In genomic region chr6:83440197-83440509, GRCm38 (mm10) we compare ENCODE assay signal across 8 mouse cellular contexts. TPM values are rescaled to one million over a fixed set of nuclear protein-coding genes. Genes with fewer than 3 reads are reported as not detected.
DNase-seq lines count a peak whose midpoint lies in the region; ATAC-seq and TF ChIP-seq lines count a peak whose summit lies in the region.

No protein-coding gene starts in this region.

- DNase-seq in cerebellum, adult 2 months: peak in 1 of 2 experiments; percentile 51
- DNase-seq in lung, postnatal 0 days (ENCODE audit: low spot score): no peak
- DNase-seq in lung, adult 18-20 months: no peak
- DNase-seq in limb, embryonic 14.5 days (ENCODE audit: low spot score): no peak
- DNase-seq in right cerebral cortex, postnatal 10 days (ENCODE audit: low spot score in 2 of 2): no peak
- no peak for DNase-seq in cerebellum, adult 18-20 months

- H3K27me3 ChIP-seq in cerebellum, adult 2 months (ENCODE audit: control insufficient read depth, insufficient read depth, low read length): no peaks in the 10 kb centered on the region
- no peaks in the 10 kb centered on the region for H3K27me3 ChIP-seq in lung, postnatal 0 days (replicated peaks; ENCODE audit: insufficient read depth, low read length)
- H3K27me3 ChIP-seq in limb, embryonic 14.5 days (ENCODE audit: control insufficient read depth, insufficient read depth, low read length): no peaks in the 10 kb centered on the region
- no peaks in the 10 kb centered on the region for H3K27me3 ChIP-seq in stomach, embryonic 14.5 days (ENCODE audit: control insufficient read depth, insufficient read depth, low read length)

- no peak for TF ChIP-seq POLR2A in cerebellum, adult 2 months (IDR thresholded peaks at IDR 0.05; ENCODE audit: borderline replicate concordance, insufficient read depth, low read length)
- no peak for TF ChIP-seq POLR2A in limb, embryonic 14.5 days (IDR thresholded peaks at IDR 0.05; ENCODE audit: borderline replicate concordance, extremely low read depth, insufficient read depth, insufficient read length)

- H3K9me3 ChIP-seq in lung, postnatal 0 days (ENCODE audit: low read length): no peaks in the 10 kb centered on the region
- no peaks in the 10 kb centered on the region for H3K9me3 ChIP-seq in limb, embryonic 14.5 days (ENCODE audit: control insufficient read depth, low read length)
- H3K9me3 ChIP-seq in stomach, embryonic 14.5 days (ENCODE audit: control insufficient read depth, low read depth, low read length): no peaks in the 10 kb centered on the region

- TF ChIP-seq EP300 in lung, postnatal 0 days (IDR thresholded peaks at IDR 0.05): no peak

- WGBS in cerebellum, adult 2 months: 8% methylated on average over 3 of the region's 3 CpGs
- 69% methylated on average over 3 of the region's 3 CpGs for WGBS in lung, postnatal 0 days
- 45% methylated on average over 3 of the region's 3 CpGs for WGBS in limb, embryonic 14.5 days
- 36% methylated on average over 3 of the region's 3 CpGs for WGBS in stomach, embryonic 14.5 days

- peak overlapping the region; percentile 99 for H3K4me3 ChIP-seq in cerebellum, adult 2 months (replicated peaks; ENCODE audit: insufficient read depth, low read depth, low read length)
- peak overlapping the region; percentile 68 for H3K4me3 ChIP-seq in lung, postnatal 0 days (ENCODE audit: low read depth, low read length)
- H3K4me3 ChIP-seq in limb, embryonic 14.5 days (replicated peaks; ENCODE audit: low read length): peak overlapping the region; percentile 79
- H3K4me3 ChIP-seq in stomach, embryonic 14.5 days (ENCODE audit: low read depth, low read length): peak overlapping the region; percentile 69

- TF ChIP-seq CTCF in cerebellum, adult 2 months (IDR thresholded peaks at IDR 0.05; ENCODE audit: borderline replicate concordance, insufficient read depth, low read depth, low read length): no peak
- TF ChIP-seq CTCF in lung, postnatal 0 days (IDR thresholded peaks at IDR 0.05): no peak

- H3K4me1 ChIP-seq in cerebellum, adult 2 months (ENCODE audit: control insufficient read depth, insufficient read depth, low read length): peaks cover 26% of the 10 kb centered on the region
- H3K4me1 ChIP-seq in lung, postnatal 0 days (ENCODE audit: insufficient read depth, low read depth, low read length): peaks cover 41% of the 10 kb centered on the region
- H3K4me1 ChIP-seq in limb, embryonic 14.5 days (ENCODE audit: control insufficient read depth, insufficient read depth, low read length): peaks cover 59% of the 10 kb centered on the region
- H3K4me1 ChIP-seq in stomach, embryonic 14.5 days (ENCODE audit: control insufficient read depth, insufficient read depth, low read length): peaks cover 68% of the 10 kb centered on the region

- peak overlapping the region; percentile 77 for H3K4me2 ChIP-seq in lung, postnatal 0 days (replicated peaks; ENCODE audit: low read depth, low read length)
- H3K4me2 ChIP-seq in limb, embryonic 14.5 days (replicated peaks; ENCODE audit: low read depth, low read length, severe bottlenecking): peak overlapping the region; percentile 72
- peak overlapping the region; percentile 80 for H3K4me2 ChIP-seq in stomach, embryonic 14.5 days (replicated peaks; ENCODE audit: low read depth, low read length)

- H3K36me3 ChIP-seq in lung, postnatal 0 days (ENCODE audit: insufficient read depth, low read length): 0 out of 2 replicates have a peak, but pooled peaks cover 2% of the 10 kb centered on the region
- peaks cover 19% of the 10 kb centered on the region for H3K36me3 ChIP-seq in limb, embryonic 14.5 days (ENCODE audit: control insufficient read depth, insufficient read depth, low read length)
- H3K36me3 ChIP-seq in stomach, embryonic 14.5 days (ENCODE audit: control insufficient read depth, insufficient read depth, low read length): peaks cover 17% of the 10 kb centered on the region; the same call in 1 of the 2 replicates

- no peak for ATAC-seq in cerebellum, adult (ENCODE audit: insufficient number of reproducible peaks, low FRiP score, low TSS enrichment)
- ATAC-seq in lung, postnatal 0 days: no peak
- no peak for ATAC-seq in limb, embryonic 14.5 days (ENCODE audit: low FRiP score, low read depth)
- ATAC-seq in stomach, embryonic 14.5 days (ENCODE audit: insufficient number of reproducible peaks, insufficient read depth, low FRiP score, low read depth): no peak

- H3K9ac ChIP-seq in lung, postnatal 0 days (replicated peaks; ENCODE audit: low read depth): no peak overlapping the region
- H3K9ac ChIP-seq in limb, embryonic 14.5 days (ENCODE audit: low read depth, low read length, severe bottlenecking): peak overlapping the region; percentile 70
- H3K9ac ChIP-seq in stomach, embryonic 14.5 days (replicated peaks; ENCODE audit: low read depth, low read length): 0 out of 2 replicates have a peak overlapping the region, but pooled peaks have one; percentile 14

- H3K27ac ChIP-seq in cerebellum, adult 2 months (ENCODE audit: insufficient read depth, low read length): peak overlapping the region; percentile 93
- H3K27ac ChIP-seq in lung, postnatal 0 days (ENCODE audit: low read length): peak overlapping the region; percentile 20; the same call in 1 of the 2 replicates
- no peak overlapping the region for H3K27ac ChIP-seq in limb, embryonic 14.5 days (replicated peaks; ENCODE audit: low read depth, low read length)
- peak overlapping the region; percentile 91; the same call in 1 of the 2 replicates for H3K27ac ChIP-seq in stomach, embryonic 14.5 days (ENCODE audit: low read length)

RNA-seq across cellular contexts. Expression of gene Tet3, which starts 18.7 kb away (rescaled TPM):
- 22.5 and 24.7 TPM in 2 replicates for polyA plus RNA-seq in cerebellum, adult 2 months (2012; rRNA removed)
- 30.0 and 30.5 TPM in 2 replicates for polyA plus RNA-seq in lung, postnatal 0 days (2015; fragmentation: Nextera tagmentation; extraction: Ambion mirVana)
- 21.1 and 24.9 TPM in 2 replicates for polyA plus RNA-seq in limb, embryonic 14.5 days (2012; rRNA removed)
- polyA plus RNA-seq in limb, embryonic 14.5 days (2014; fragmentation: Nextera tagmentation; extraction: Ambion mirVana): 44.3 and 49.0 TPM in 2 replicates
- polyA plus RNA-seq in stomach, embryonic 14.5 days (2014; fragmentation: Nextera tagmentation; extraction: Ambion mirVana): 43.7 and 49.2 TPM in 2 replicates
